Mouse (Mus musculus) intestine, postnatal 0 days (tissue): ENCODE measurements around the gene Scgb1b30. TPM values are rescaled to one million over a fixed set of nuclear protein-coding genes. Genes with fewer than 3 reads are reported as not detected.

ENCODE experiments used
- ATAC-seq: fragments of 200-750 bp; cut with Nextera tagmentation; 2 replicates; pipeline ENCODE4 v1.8.0; 2017; ENCODE audit warnings: mild to moderate bottlenecking, moderate TSS enrichment, moderate library complexity
- H3K27ac ChIP-seq: fragments of 300-500 bp; sonication (generic); 2 replicates; pipeline ENCODE4 v1.5.1; 2014; ENCODE audit warnings: mild to moderate bottlenecking, low read depth, low read length, moderate library complexity
- H3K27me3 ChIP-seq: fragments of 300-500 bp; sonication (generic); replicated peaks from 2 replicates; pipeline ENCODE4 v1.6.1; 2014; ENCODE audit warnings: low read length, mixed read lengths; ENCODE audit not compliant: control insufficient read depth, insufficient read depth
- H3K36me3 ChIP-seq: fragments of 300-500 bp; sonication (generic); 2 replicates; pipeline ENCODE4 v1.6.1; 2014; ENCODE audit warnings: mild to moderate bottlenecking, moderate library complexity; ENCODE audit not compliant: control insufficient read depth, insufficient read depth
- H3K4me1 ChIP-seq: fragments of 300-500 bp; sonication (generic); replicated peaks from 2 replicates; pipeline ENCODE4 v1.6.1; 2014; ENCODE audit warnings: antibody characterized with exemption, low read length, mixed read lengths; ENCODE audit not compliant: control insufficient read depth, insufficient read depth
- H3K4me2 ChIP-seq: fragments of 300-500 bp; sonication (generic); replicated peaks from 2 replicates; pipeline ENCODE4 v1.6.1; 2014; ENCODE audit warnings: low read depth, mild to moderate bottlenecking, moderate library complexity
- H3K4me3 ChIP-seq: fragments of 300-500 bp; sonication (generic); 2 replicates; pipeline ENCODE4 v1.5.1; 2014; ENCODE audit warnings: low read depth, low read length
- H3K9ac ChIP-seq: fragments of 300-500 bp; sonication (generic); 2 replicates; pipeline ENCODE4 v1.6.1; 2014; ENCODE audit warnings: mild to moderate bottlenecking, low read depth, low read length
- H3K9me3 ChIP-seq: fragments of 300-500 bp; sonication (generic); 2 replicates; pipeline ENCODE4 v1.6.1; 2016; ENCODE audit warnings: mixed run types; ENCODE audit not compliant: control insufficient read depth
- CTCF ChIP-seq: sonication (generic); IDR thresholded peaks from 2 replicates; pipeline ENCODE4 v1.5.1; 2016; ENCODE audit warnings: low read depth, mild to moderate bottlenecking, control low read depth, antibody characterized with exemption, moderate library complexity
- WGBS: fragments of 180-500 bp; shearing (Covaris S2); extraction: QIAGEN DNeasy Blood & Tissue Kit; methylation state at CpG from one replicate; pipeline ENCODE4 v1.1.7; 2014; 5-methylcytosine and 5-hydroxymethylcytosine counted together
- polyA plus RNA-seq: library from polyadenylated mRNA; unstranded; fragments of >200 nt; fragmentation: Nextera tagmentation; extraction: Ambion mirVana; gene quantifications from 2 replicates; pipeline ENCODE4 v1.2.1, GENCODE M21; 2015

Scgb1b30 gene
- polyA plus RNA-seq, 1 experiment from 2014 or later = not detected

- no peak for ATAC-seq
- Histone ChIP-seq H3K36me3 (0 out of 2 replicates have a peak, but pooled peaks cover 6% of the 10 kb centered on the region), H3K9ac (no peak overlapping the region), H3K27me3 (no peaks in the 10 kb centered on the region), H3K27ac (no peak overlapping the region), H3K4me3 (no peak overlapping the region), H3K4me1 (no peaks in the 10 kb centered on the region), H3K9me3 (no peaks in the 10 kb centered on the region), H3K4me2 (no peak overlapping the region)
- WGBS = 85% methylated on average over 6 of the region's 6 CpGs
- peak; percentile 69 for TF ChIP-seq CTCF
These were observed 27.9 kb downstream of the Scgb1b30 start for GRCm38 (mm10) chr7:34122987-34123720.

DNA sequence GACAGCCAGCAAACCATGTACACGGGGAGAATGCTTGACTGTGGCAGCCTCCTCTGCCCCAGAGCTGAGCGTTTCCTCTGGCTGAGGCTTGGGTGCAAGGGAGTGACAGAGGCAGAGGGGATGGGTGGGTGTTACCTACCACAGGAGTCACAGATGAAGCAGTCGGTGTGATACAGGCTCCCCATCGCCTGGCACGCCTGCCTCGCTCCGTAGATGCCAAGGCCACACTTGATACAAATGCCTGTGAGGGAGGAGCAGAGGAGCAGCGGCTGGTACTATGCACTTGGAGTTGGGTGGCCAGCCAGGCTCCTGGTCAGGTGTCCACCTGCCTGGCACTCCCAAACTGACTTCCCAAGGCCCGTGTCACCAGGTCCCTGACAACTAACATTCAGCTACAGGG lies 30.1 kb downstream of the Scgb1b30 start:
- no peaks in the 10 kb centered on the region for H3K4me1 ChIP-seq
- no peaks in the 10 kb centered on the region for H3K27me3 ChIP-seq
- no peaks in the 10 kb centered on the region for H3K36me3 ChIP-seq
- H3K9ac ChIP-seq = no peak overlapping the region
- TF ChIP-seq CTCF = no peak
- H3K4me3 ChIP-seq = no peak overlapping the region
- no peak for ATAC-seq
- no peak overlapping the region for H3K27ac ChIP-seq
- WGBS = 88% methylated on average over 9 of the region's 9 CpGs
- no peaks in the 10 kb centered on the region for H3K9me3 ChIP-seq
- no peak overlapping the region for H3K4me2 ChIP-seq

GRCm38 (mm10) chr7:34126291-34126690 lies 31.1 kb downstream of the Scgb1b30 start:
- Histone ChIP-seq H3K4me1 (no peaks in the 10 kb centered on the region), H3K27ac (no peak overlapping the region), H3K27me3 (no peaks in the 10 kb centered on the region), H3K36me3 (no peaks in the 10 kb centered on the region), H3K4me2 (no peak overlapping the region), H3K9ac (no peak overlapping the region), H3K9me3 (no peaks in the 10 kb centered on the region), H3K4me3 (no peak overlapping the region)
- ATAC-seq = no peak
- WGBS = 86% methylated on average over 3 of the region's 3 CpGs
- TF ChIP-seq CTCF = no peak

- H3K27ac ChIP-seq = no peak overlapping the region
- TF ChIP-seq CTCF = no peak
- no peaks in the 10 kb centered on the region for H3K36me3 ChIP-seq
- no peak overlapping the region for H3K4me3 ChIP-seq
- H3K27me3 ChIP-seq = no peaks in the 10 kb centered on the region
- peak overlapping the region; percentile 10; the same call in 1 of the 2 replicates for H3K4me2 ChIP-seq
- H3K9me3 ChIP-seq = no peaks in the 10 kb centered on the region
- 63% methylated on average over 3 of the region's 3 CpGs for WGBS
- H3K4me1 ChIP-seq = no peaks in the 10 kb centered on the region
- H3K9ac ChIP-seq = no peak overlapping the region
- ATAC-seq = no peak
These were observed 35.9 kb downstream of the Scgb1b30 start for GRCm38 (mm10) chr7:34131118-34131517.

DNA sequence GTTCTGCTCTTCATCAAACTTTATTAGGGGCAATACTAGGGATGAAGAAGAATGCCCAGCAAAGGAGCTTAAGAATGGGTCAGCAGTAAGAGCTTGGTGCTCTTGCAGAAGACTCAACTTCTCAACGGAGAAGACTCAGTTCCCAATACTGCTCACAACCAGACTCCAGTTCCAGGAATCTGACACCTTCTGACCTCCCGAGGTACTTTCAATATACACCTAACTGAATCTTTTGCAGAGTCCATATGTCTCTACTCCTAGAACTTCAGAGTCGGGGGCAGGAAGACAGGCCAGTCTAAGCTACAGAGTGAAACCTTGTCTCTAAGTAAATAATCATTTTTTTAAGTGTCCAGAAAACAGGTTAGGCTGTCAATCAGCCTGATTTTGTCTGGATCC lies 36.7 kb downstream of the Scgb1b30 start:
- no peak for ATAC-seq
- H3K4me2 ChIP-seq = peak overlapping the region; percentile 87
- no peaks in the 10 kb centered on the region for H3K9me3 ChIP-seq
- TF ChIP-seq CTCF = no peak
- peak overlapping the region; percentile 71 for H3K4me3 ChIP-seq
- H3K9ac ChIP-seq = peak overlapping the region; percentile 87
- WGBS = 4% methylated on average over 3 of the region's 3 CpGs
- no peaks in the 10 kb centered on the region for H3K27me3 ChIP-seq
- H3K36me3 ChIP-seq = no peaks in the 10 kb centered on the region
- H3K4me1 ChIP-seq = no peaks in the 10 kb centered on the region
- 0 out of 2 replicates have a peak overlapping the region, but pooled peaks have one; percentile 75 for H3K27ac ChIP-seq

GRCm38 (mm10) chr7:34132355-34133079 lies 37.3 kb downstream of the Scgb1b30 start:
- WGBS = 0% methylated on average over 90 of the region's 116 CpGs
- H3K9ac ChIP-seq = peak overlapping the region; percentile 87
- no peaks in the 10 kb centered on the region for H3K36me3 ChIP-seq
- H3K4me2 ChIP-seq = peak overlapping the region; percentile 87
- H3K27ac ChIP-seq = peak overlapping the region; percentile 75
- no peaks in the 10 kb centered on the region for H3K4me1 ChIP-seq
- no peaks in the 10 kb centered on the region for H3K27me3 ChIP-seq
- no peak for TF ChIP-seq CTCF
- H3K4me3 ChIP-seq = peak overlapping the region; percentile 71
- H3K9me3 ChIP-seq = no peaks in the 10 kb centered on the region
- ATAC-seq = peak; percentile 73
